ENCODE assay signal across 24 mouse cellular contexts in the genomic region with DNA sequence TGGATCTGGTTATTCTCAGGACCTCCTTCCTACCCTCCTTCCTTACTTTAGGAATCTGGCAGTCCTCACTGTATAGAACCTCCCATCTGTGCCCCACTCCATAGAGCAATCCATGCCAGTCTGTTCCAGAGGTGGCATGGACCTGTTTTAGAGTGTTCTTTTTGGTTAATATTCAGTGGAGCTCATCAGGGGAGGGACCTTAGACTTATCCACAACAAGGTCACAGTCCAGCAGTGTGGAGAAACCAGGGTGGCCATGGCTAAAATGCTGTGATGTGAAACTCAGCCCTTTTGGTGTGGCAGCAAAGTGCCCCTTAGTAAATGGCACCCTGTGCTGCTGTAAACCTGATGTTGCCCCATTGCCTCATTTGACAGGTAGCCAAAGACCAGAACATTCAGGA.
"Had no signal": no experiment of that assay in that cellular context is flagged by ENCODE, and none has a peak within 500 bp of the region (broad histone marks: within the 10 kb centered on the region; RNA-seq: fewer than 3 reads in every experiment).

No protein-coding gene starts in this region.

- H3K27ac ChIP-seq: hindbrain, postnatal 0 days; left cerebral cortex, adult 2 months; limb, embryonic 12.5 days; limb, embryonic 15.5 days; liver, embryonic 14.5 days; lung, embryonic 15.5 days; midbrain, embryonic 10.5 days; midbrain, embryonic 13.5 days; neural tube, embryonic 13.5 days; stomach, embryonic 15.5 days had no signal

- H3K9me3 ChIP-seq: limb, embryonic 12.5 days; limb, embryonic 15.5 days; lung, embryonic 15.5 days; megakaryocyte, embryonic 14.5 days; midbrain, embryonic 10.5 days; midbrain, embryonic 13.5 days; neural tube, embryonic 13.5 days; stomach, embryonic 15.5 days had no signal

- ATAC-seq: hindbrain, postnatal 0 days; inflammation-experienced regulatory T-cells, adult 6 months; intestine, postnatal 0 days; midbrain, embryonic 13.5 days; midbrain, embryonic 16.5 days had no signal

- H3K4me2 ChIP-seq: limb, embryonic 12.5 days; limb, embryonic 15.5 days; lung, embryonic 15.5 days; midbrain, embryonic 13.5 days; neural tube, embryonic 13.5 days; stomach, embryonic 15.5 days had no signal

- H3K9ac ChIP-seq: limb, embryonic 12.5 days; limb, embryonic 15.5 days; liver, embryonic 14.5 days; lung, embryonic 15.5 days; midbrain, embryonic 13.5 days; neural tube, embryonic 13.5 days; stomach, embryonic 15.5 days had no signal

- H3K36me3 ChIP-seq: limb, embryonic 12.5 days; limb, embryonic 15.5 days; lung, embryonic 15.5 days; midbrain, embryonic 10.5 days; midbrain, embryonic 13.5 days; neural tube, embryonic 13.5 days; stomach, embryonic 15.5 days had no signal

- DNase-seq: layer of hippocampus, postnatal 36 days; left cerebral cortex, postnatal 4 days; lung, adult 18-20 months; lung, postnatal 10 days; lung, postnatal 36 days; retina, postnatal 1 day; right cerebral cortex, postnatal 25 days; spleen, adult 18-20 months; thymus, postnatal 25 days had no signal

- H3K4me3 ChIP-seq: left cerebral cortex, adult 2 months; limb, embryonic 12.5 days; limb, embryonic 15.5 days; lung, embryonic 15.5 days; megakaryocyte, embryonic 14.5 days; midbrain, embryonic 10.5 days; midbrain, embryonic 13.5 days; myocyte; neural tube, embryonic 13.5 days; stomach, embryonic 15.5 days had no signal
